Mouse (Mus musculus) stomach, embryonic 14.5 days (tissue): ENCODE data around the gene Krtap13. TPM values are rescaled to one million over a fixed set of nuclear protein-coding genes. Genes with fewer than 3 reads are reported as not detected.

ENCODE experiments used
- polyA plus RNA-seq: library from polyadenylated mRNA; unstranded; fragments of >200 nt; fragmentation: Nextera tagmentation; extraction: Ambion mirVana; gene quantifications from 2 replicates; pipeline ENCODE4 v1.2.1, GENCODE M21; 2014

The Krtap13 gene
- polyA plus RNA-seq, 1 experiment from 2014 or later: not detected

Other genes starting within 250 kb of the Krtap13 start
- gene Cldn17, start 244.7 kb downstream of the Krtap13 start, polyA plus RNA-seq: not detected in 2 replicates
- 9.5 and 9.6 TPM in 2 replicates for gene Cldn8, start 188.5 kb downstream of the Krtap13 start, polyA plus RNA-seq
- gene Krtap24-1, start 139.4 kb downstream of the Krtap13 start, polyA plus RNA-seq: not detected in 2 replicates
- not detected in 2 replicates for gene 2310079G19Rik, start 124.0 kb downstream of the Krtap13 start, polyA plus RNA-seq
- gene Krtap26-1, start 103.8 kb downstream of the Krtap13 start, polyA plus RNA-seq: not detected in 2 replicates
- not detected in 2 replicates for gene Krtap27-1, start 80.0 kb downstream of the Krtap13 start, polyA plus RNA-seq
- not detected in 2 replicates for gene 2310061N02Rik, start 43.7 kb downstream of the Krtap13 start, polyA plus RNA-seq
- gene Krtap13-1, start 22.8 kb downstream of the Krtap13 start, polyA plus RNA-seq: not detected in 2 replicates
- gene 2310034C09Rik, start 7.2 kb upstream of the Krtap13 start, polyA plus RNA-seq: not detected in 2 replicates
- gene 2310057N15Rik, start 22.6 kb upstream of the Krtap13 start, polyA plus RNA-seq: not detected in 2 replicates
- gene Gm5965, start 26.3 kb upstream of the Krtap13 start, polyA plus RNA-seq: not detected in 2 replicates
- gene Gm20741, start 60.6 kb upstream of the Krtap13 start, polyA plus RNA-seq: not detected in 2 replicates
- not detected in 2 replicates for gene Krtap15, start 68.6 kb upstream of the Krtap13 start, polyA plus RNA-seq
- gene Krtap14, start 74.5 kb upstream of the Krtap13 start, polyA plus RNA-seq: not detected in 2 replicates
- not detected in 2 replicates for gene Krtap19-1, start 117.8 kb upstream of the Krtap13 start, polyA plus RNA-seq
- not detected in 2 replicates for gene Krtap19-2, start 122.6 kb upstream of the Krtap13 start, polyA plus RNA-seq
- not detected in 2 replicates for gene Krtap19-3, start 126.4 kb upstream of the Krtap13 start, polyA plus RNA-seq
- not detected in 2 replicates for gene Krtap19-4, start 133.5 kb upstream of the Krtap13 start, polyA plus RNA-seq
- not detected in 2 replicates for gene Krtap19-5, start 144.8 kb upstream of the Krtap13 start, polyA plus RNA-seq
- gene Krtap19-9b, start 180.6 kb upstream of the Krtap13 start, polyA plus RNA-seq: not detected in 2 replicates
- gene Krtap16-3, start 211.2 kb upstream of the Krtap13 start, polyA plus RNA-seq: not detected in 2 replicates